In genomic region chr6:84586551-84587200, GRCm38 (mm10) we compare ENCODE assay signal across 8 mouse cellular contexts. TPM values are rescaled to one million over a fixed set of nuclear protein-coding genes. Genes with fewer than 3 reads are reported as not detected.
A peak's percentile ranks its signal among the peaks of the same experiment; 100 is the strongest.
DNase-seq lines count a peak whose midpoint lies in the region; ATAC-seq lines count a peak whose summit lies in the region.

No protein-coding gene starts in this region.

- ATAC-seq in limb, embryonic 15.5 days (ENCODE audit: insufficient number of reproducible peaks, low FRiP score, low TSS enrichment, low read depth) = no peak
- ATAC-seq in stomach, embryonic 16.5 days (ENCODE audit: insufficient read depth, low FRiP score) = no peak
- ATAC-seq in frontal cortex, adult (ENCODE audit: low TSS enrichment) = no peak

- peak overlapping the region; percentile 96 for H3K4me2 ChIP-seq in limb, embryonic 15.5 days
- H3K4me2 ChIP-seq in stomach, embryonic 16.5 days (ENCODE audit: low read depth, low read length) = peak overlapping the region; percentile 94

- no peaks in the 10 kb centered on the region for H3K36me3 ChIP-seq in limb, embryonic 15.5 days
- no peaks in the 10 kb centered on the region for H3K36me3 ChIP-seq in stomach, embryonic 16.5 days (ENCODE audit: control insufficient read depth, insufficient read depth, low read length)

- peak overlapping the region; percentile 58 for H3K4me3 ChIP-seq in limb, embryonic 15.5 days
- peak overlapping the region; percentile 50 for H3K4me3 ChIP-seq in stomach, embryonic 16.5 days (replicated peaks; ENCODE audit: low read length)

- H3K9me3 ChIP-seq in limb, embryonic 15.5 days = no peaks in the 10 kb centered on the region
- H3K9me3 ChIP-seq in stomach, embryonic 16.5 days (replicated peaks; ENCODE audit: control insufficient read depth, low read length) = no peaks in the 10 kb centered on the region

- peak overlapping the region; percentile 69 for H3K9ac ChIP-seq in limb, embryonic 15.5 days
- no peak overlapping the region for H3K9ac ChIP-seq in stomach, embryonic 16.5 days (ENCODE audit: low read length)

- H3K27ac ChIP-seq in limb, embryonic 15.5 days = peak overlapping the region; percentile 90
- H3K27ac ChIP-seq in stomach, embryonic 16.5 days (ENCODE audit: low read length) = no peak overlapping the region

- WGBS in limb, embryonic 15.5 days = 2% methylated on average over 28 of the region's 28 CpGs
- 4% methylated on average over 28 of the region's 28 CpGs for WGBS in stomach, embryonic 16.5 days

- peak; percentile 28 for DNase-seq in embryo, embryonic 10.5 days (ENCODE audit: low spot score)
- DNase-seq in embryo, embryonic 9.5 days (ENCODE audit: extremely low spot score) = no peak
- peak; percentile 8 for DNase-seq in thymus, postnatal 4 days
- no peak for DNase-seq in thymus, postnatal 0 days (ENCODE audit: low spot score)
- DNase-seq in gastrocnemius, postnatal 10 days = no peak

- peaks cover 82% of the 10 kb centered on the region for H3K4me1 ChIP-seq in limb, embryonic 15.5 days
- H3K4me1 ChIP-seq in stomach, embryonic 16.5 days (ENCODE audit: control insufficient read depth, insufficient read depth, low read length) = peaks cover 63% of the 10 kb centered on the region

- H3K27me3 ChIP-seq in limb, embryonic 15.5 days = peaks cover 52% of the 10 kb centered on the region
- H3K27me3 ChIP-seq in stomach, embryonic 16.5 days (ENCODE audit: control insufficient read depth, insufficient read depth, low read length) = peaks cover 75% of the 10 kb centered on the region

RNA-seq across cellular contexts. Expression of gene Cyp26b1, which starts 7.0 kb away (rescaled TPM):
- polyA plus RNA-seq in thymus, postnatal 0 days (2015; fragmentation: Nextera tagmentation; extraction: Ambion mirVana) = 3.0 and 3.4 TPM in 2 replicates
- 16.0 and 17.2 TPM in 2 replicates for polyA plus RNA-seq in limb, embryonic 15.5 days (2015; fragmentation: Nextera tagmentation; extraction: Ambion mirVana)
- 1.6 and 1.7 TPM in 2 replicates for polyA plus RNA-seq in stomach, embryonic 16.5 days (2015; fragmentation: Nextera tagmentation; extraction: Ambion mirVana)
- 1 to 10 TPM; 2.0 to 2.8 TPM for total RNA-seq in gastrocnemius, postnatal 10 days (2021)

Comparison
In these comparisons a context has a peak if more than half of its experiments do, and no peak if none do; other contexts are left out.
1. DNase-seq: peak in embryo, embryonic 10.5 days (single experiment) and thymus, postnatal 4 days (single experiment); none in embryo, embryonic 9.5 days (single experiment), thymus, postnatal 0 days (single experiment) and gastrocnemius, postnatal 10 days (single experiment).